Mouse (Mus musculus): ENCODE measurements at regions not wholly inside any gene's neighbourhood (a gene's known extent, or its start where the extent isn't known, plus 50 kb on each side); places are given as distances from the start of the nearest gene placed in this dataset.

DNA sequence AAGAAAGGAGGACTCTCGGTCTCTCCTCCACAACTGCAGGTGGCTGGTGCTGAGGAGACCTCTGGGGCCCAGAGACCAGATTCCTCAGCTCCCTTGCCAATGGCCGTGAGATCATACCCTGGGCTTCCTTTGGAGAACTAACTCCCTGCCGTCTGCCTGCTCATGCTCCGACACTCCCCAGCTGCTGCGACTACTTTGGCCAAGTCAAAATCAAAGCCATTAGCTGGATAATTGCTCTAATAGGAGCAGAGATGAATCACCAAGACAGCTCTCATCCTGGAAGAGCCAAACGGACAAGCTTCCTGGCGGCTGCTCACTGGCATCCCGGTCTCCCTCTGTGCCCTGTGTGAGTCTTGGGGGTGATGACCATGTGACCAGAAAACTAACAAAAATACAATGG lies 198.3 kb upstream of the A430005L14Rik start:
- DNase-seq (ENCODE audit: low spot score) (no peak), ATAC-seq (ENCODE audit: low FRiP score, low read depth) (no peak)
- Histone ChIP-seq H3K9ac (ENCODE audit: low read depth, low read length, severe bottlenecking) (no peak overlapping the region), H3K27me3 (ENCODE audit: control insufficient read depth, insufficient read depth, low read length) (no peaks in the 10 kb centered on the region), H3K4me2 (replicated peaks; ENCODE audit: low read depth, low read length, severe bottlenecking) (no peak overlapping the region), H3K4me1 (ENCODE audit: control insufficient read depth, insufficient read depth, low read length) (no peaks in the 10 kb centered on the region), H3K9me3 (ENCODE audit: control insufficient read depth, low read length) (no peaks in the 10 kb centered on the region), H3K4me3 (replicated peaks; ENCODE audit: low read length) (no peak overlapping the region), H3K36me3 (ENCODE audit: control insufficient read depth, insufficient read depth, low read length) (no peaks in the 10 kb centered on the region), H3K27ac (replicated peaks; ENCODE audit: low read depth, low read length) (no peak overlapping the region)
- no peak for TF ChIP-seq POLR2A (IDR thresholded peaks at IDR 0.05; ENCODE audit: borderline replicate concordance, extremely low read depth, insufficient read depth, insufficient read length)
- 56% methylated on average over 8 of the region's 8 CpGs for WGBS

DNA sequence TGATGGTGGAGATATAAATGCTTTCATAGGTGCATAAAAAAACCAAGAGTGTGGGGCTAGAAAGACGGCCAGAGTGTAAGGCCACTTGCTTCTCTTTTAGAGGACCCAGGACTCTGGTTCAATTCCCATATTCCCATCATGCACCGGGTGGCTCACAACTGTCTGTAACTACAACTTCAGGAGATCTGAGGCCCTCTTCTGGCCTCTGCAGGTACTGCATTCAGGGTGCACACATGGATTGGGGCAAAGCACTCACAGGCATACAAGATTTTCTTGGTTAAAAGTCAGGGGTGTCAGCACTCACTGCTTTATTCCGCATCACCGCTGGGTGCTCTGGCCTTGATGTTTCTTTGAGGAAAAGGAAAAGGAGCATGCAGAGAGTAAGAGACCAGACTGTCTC lies 196.1 kb upstream of the A430005L14Rik start:
- Histone ChIP-seq H3K27ac (replicated peaks; ENCODE audit: low read depth, low read length) (no peak overlapping the region), H3K4me3 (replicated peaks; ENCODE audit: low read length) (no peak overlapping the region), H3K4me1 (ENCODE audit: control insufficient read depth, insufficient read depth, low read length) (no peaks in the 10 kb centered on the region), H3K4me2 (replicated peaks; ENCODE audit: low read depth, low read length, severe bottlenecking) (no peak overlapping the region), H3K9ac (ENCODE audit: low read depth, low read length, severe bottlenecking) (no peak overlapping the region), H3K36me3 (ENCODE audit: control insufficient read depth, insufficient read depth, low read length) (no peaks in the 10 kb centered on the region), H3K9me3 (ENCODE audit: control insufficient read depth, low read length) (no peaks in the 10 kb centered on the region), H3K27me3 (ENCODE audit: control insufficient read depth, insufficient read depth, low read length) (no peaks in the 10 kb centered on the region)
- no peak for ATAC-seq (ENCODE audit: low FRiP score, low read depth)
- TF ChIP-seq POLR2A (IDR thresholded peaks at IDR 0.05; ENCODE audit: borderline replicate concordance, extremely low read depth, insufficient read depth, insufficient read length) = no peak
- DNase-seq (ENCODE audit: low spot score) = no peak
- WGBS = 85% methylated on average over 4 of the region's 4 CpGs

GRCm38 (mm10) chr4:153763413-153763812 lies 193.6 kb upstream of the A430005L14Rik start:
- no peaks in the 10 kb centered on the region for H3K27me3 ChIP-seq (ENCODE audit: control insufficient read depth, insufficient read depth, low read length)
- no peak overlapping the region for H3K4me2 ChIP-seq (replicated peaks; ENCODE audit: low read depth, low read length, severe bottlenecking)
- H3K36me3 ChIP-seq (ENCODE audit: control insufficient read depth, insufficient read depth, low read length) = no peaks in the 10 kb centered on the region
- TF ChIP-seq POLR2A (IDR thresholded peaks at IDR 0.05; ENCODE audit: borderline replicate concordance, extremely low read depth, insufficient read depth, insufficient read length) = no peak
- H3K4me3 ChIP-seq (replicated peaks; ENCODE audit: low read length) = no peak overlapping the region
- no peaks in the 10 kb centered on the region for H3K4me1 ChIP-seq (ENCODE audit: control insufficient read depth, insufficient read depth, low read length)
- DNase-seq (ENCODE audit: low spot score) = no peak
- no peak overlapping the region for H3K9ac ChIP-seq (ENCODE audit: low read depth, low read length, severe bottlenecking)
- H3K9me3 ChIP-seq (ENCODE audit: control insufficient read depth, low read length) = no peaks in the 10 kb centered on the region
- no peak overlapping the region for H3K27ac ChIP-seq (replicated peaks; ENCODE audit: low read depth, low read length)
- no peak for ATAC-seq (ENCODE audit: low FRiP score, low read depth)
- WGBS = 78% methylated on average over 10 of the region's 10 CpGs

DNA sequence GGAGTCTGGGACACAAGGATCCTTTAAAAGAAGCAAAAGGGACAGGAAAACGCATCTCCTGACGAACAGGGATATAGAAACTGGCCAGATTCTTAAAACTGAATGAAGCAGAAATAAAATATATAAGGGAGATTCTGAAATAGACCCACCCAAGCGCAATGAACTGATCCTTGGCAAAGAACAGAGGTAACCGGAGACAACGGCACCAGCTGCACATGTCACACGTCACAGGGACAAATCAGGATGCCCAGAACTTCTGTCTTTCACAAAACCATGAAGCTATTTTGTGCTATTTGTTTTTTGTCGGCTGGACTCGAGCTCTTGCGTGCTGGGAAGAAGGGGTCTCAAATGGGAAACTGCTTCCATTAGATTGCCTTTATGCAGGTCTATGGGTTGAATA lies 189.3 kb upstream of the A430005L14Rik start:
- Histone ChIP-seq H3K36me3 (ENCODE audit: control insufficient read depth, insufficient read depth, low read length) (no peaks in the 10 kb centered on the region), H3K4me3 (replicated peaks; ENCODE audit: low read length) (no peak overlapping the region), H3K9ac (ENCODE audit: low read depth, low read length, severe bottlenecking) (no peak overlapping the region), H3K9me3 (ENCODE audit: control insufficient read depth, low read length) (no peaks in the 10 kb centered on the region), H3K4me1 (ENCODE audit: control insufficient read depth, insufficient read depth, low read length) (no peaks in the 10 kb centered on the region), H3K27me3 (ENCODE audit: control insufficient read depth, insufficient read depth, low read length) (no peaks in the 10 kb centered on the region), H3K4me2 (replicated peaks; ENCODE audit: low read depth, low read length, severe bottlenecking) (no peak overlapping the region), H3K27ac (replicated peaks; ENCODE audit: low read depth, low read length) (no peak overlapping the region)
- ATAC-seq (ENCODE audit: low FRiP score, low read depth) = no peak
- WGBS = 83% methylated on average over 9 of the region's 9 CpGs
- no peak for DNase-seq (ENCODE audit: low spot score)
- TF ChIP-seq POLR2A (IDR thresholded peaks at IDR 0.05; ENCODE audit: borderline replicate concordance, extremely low read depth, insufficient read depth, insufficient read length) = no peak

- Histone ChIP-seq H3K27ac (replicated peaks; ENCODE audit: low read depth, low read length) (no peak overlapping the region), H3K27me3 (ENCODE audit: control insufficient read depth, insufficient read depth, low read length) (no peaks in the 10 kb centered on the region), H3K9me3 (ENCODE audit: control insufficient read depth, low read length) (no peaks in the 10 kb centered on the region), H3K4me2 (replicated peaks; ENCODE audit: low read depth, low read length, severe bottlenecking) (no peak overlapping the region), H3K4me1 (ENCODE audit: control insufficient read depth, insufficient read depth, low read length) (no peaks in the 10 kb centered on the region), H3K4me3 (replicated peaks; ENCODE audit: low read length) (no peak overlapping the region), H3K9ac (ENCODE audit: low read depth, low read length, severe bottlenecking) (no peak overlapping the region), H3K36me3 (ENCODE audit: control insufficient read depth, insufficient read depth, low read length) (no peaks in the 10 kb centered on the region)
- WGBS = 57% methylated on average over 3 of the region's 3 CpGs
- TF ChIP-seq POLR2A (IDR thresholded peaks at IDR 0.05; ENCODE audit: borderline replicate concordance, extremely low read depth, insufficient read depth, insufficient read length) = no peak
- ATAC-seq (ENCODE audit: low FRiP score, low read depth) (no peak), DNase-seq (ENCODE audit: low spot score) (no peak)
These were observed 188.7 kb upstream of the A430005L14Rik start for GRCm38 (mm10) chr4:153768350-153768749.

DNA sequence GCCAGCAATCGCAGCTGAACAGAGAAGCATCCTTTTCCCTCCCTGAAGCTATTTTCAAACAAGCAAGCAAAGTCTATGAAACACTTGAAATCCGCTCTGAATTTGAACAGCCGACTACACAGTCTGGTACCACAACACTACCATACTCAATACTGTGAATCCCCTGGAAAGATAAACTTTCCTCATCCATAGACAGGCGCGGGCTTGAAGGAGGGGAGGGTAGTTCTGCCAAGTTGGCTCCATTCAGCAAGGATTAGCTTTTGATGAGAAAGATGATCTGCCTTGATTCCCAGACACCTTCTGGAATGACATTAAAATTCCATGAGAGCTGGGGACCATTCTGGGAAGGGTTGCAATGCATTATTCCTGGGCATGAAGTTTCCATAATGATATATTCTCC lies 186.4 kb upstream of the A430005L14Rik start:
- no peak overlapping the region for H3K4me3 ChIP-seq (replicated peaks; ENCODE audit: low read length)
- 77% methylated on average over 5 of the region's 5 CpGs for WGBS
- no peak overlapping the region for H3K27ac ChIP-seq (replicated peaks; ENCODE audit: low read depth, low read length)
- ATAC-seq (ENCODE audit: low FRiP score, low read depth) = no peak
- TF ChIP-seq POLR2A (IDR thresholded peaks at IDR 0.05; ENCODE audit: borderline replicate concordance, extremely low read depth, insufficient read depth, insufficient read length) = no peak
- H3K9ac ChIP-seq (ENCODE audit: low read depth, low read length, severe bottlenecking) = no peak overlapping the region
- no peaks in the 10 kb centered on the region for H3K27me3 ChIP-seq (ENCODE audit: control insufficient read depth, insufficient read depth, low read length)
- no peaks in the 10 kb centered on the region for H3K36me3 ChIP-seq (ENCODE audit: control insufficient read depth, insufficient read depth, low read length)
- no peaks in the 10 kb centered on the region for H3K4me1 ChIP-seq (ENCODE audit: control insufficient read depth, insufficient read depth, low read length)
- no peak overlapping the region for H3K4me2 ChIP-seq (replicated peaks; ENCODE audit: low read depth, low read length, severe bottlenecking)
- DNase-seq (ENCODE audit: low spot score) = no peak
- no peaks in the 10 kb centered on the region for H3K9me3 ChIP-seq (ENCODE audit: control insufficient read depth, low read length)

All from limb, embryonic 14.5 days (tissue).